Mouse (Mus musculus): ENCODE results near the gene Ocel1.
A peak's percentile ranks its signal among the peaks of the same experiment; 100 is the strongest.
"Not testable (repeated sequence)": the region's sequence is repeated elsewhere in the genome, so short reads cannot be mapped to it uniquely, and the experiment has no call there.

Ocel1 gene

GRCm38 (mm10) chr8:71371236-71371848, at the start of gene Ocel1:
Ocel1 (plus strand) TSS chr8:71371298.
- peak; percentile 91 to 96 for DNase-seq (ENCODE audit: low spot score in 2 of 2)

GRCm38 (mm10) chr8:71322939-71323338, 48.2 kb upstream of the Ocel1 start:
- DNase-seq (ENCODE audit: low spot score in 2 of 2), result no peak

GRCm38 (mm10) chr8:71324848-71325247, 46.2 kb upstream of the Ocel1 start:
- no peak for DNase-seq (ENCODE audit: low spot score in 2 of 2)

GRCm38 (mm10) chr8:71337834-71338233, 33.3 kb upstream of the Ocel1 start:
- DNase-seq (ENCODE audit: low spot score in 2 of 2), result not testable (repeated sequence)

GRCm38 (mm10) chr8:71340625-71341024, 30.5 kb upstream of the Ocel1 start:
- peak in 1 of 2 experiments; percentile 19 for DNase-seq (ENCODE audit: low spot score in 2 of 2)

- no peak for DNase-seq (ENCODE audit: low spot score in 2 of 2)
Measured at GRCm38 (mm10) chr8:71346581-71346980, 24.5 kb upstream of the Ocel1 start.

GRCm38 (mm10) chr8:71351117-71351516, 20.0 kb upstream of the Ocel1 start:
- DNase-seq (ENCODE audit: low spot score in 2 of 2), result no peak

- DNase-seq (ENCODE audit: low spot score in 2 of 2), result no peak
Measured at GRCm38 (mm10) chr8:71351520-71351919, 19.6 kb upstream of the Ocel1 start.

GRCm38 (mm10) chr8:71358026-71358425, 13.1 kb upstream of the Ocel1 start:
- DNase-seq (ENCODE audit: low spot score in 2 of 2), result no peak

GRCm38 (mm10) chr8:71366771-71367528, 4.1 kb upstream of the Ocel1 start, which contains the start of gene Use1:
Use1 (plus strand) TSS chr8:71366848.
- peak in 1 of 2 experiments; percentile 84 for DNase-seq (ENCODE audit: low spot score in 2 of 2)

- DNase-seq (ENCODE audit: low spot score in 2 of 2), result no peak
Measured at GRCm38 (mm10) chr8:71367529-71368176, 3.4 kb upstream of the Ocel1 start.

- no peak for DNase-seq (ENCODE audit: low spot score in 2 of 2)
Measured at GRCm38 (mm10) chr8:71368366-71368765, 2.7 kb upstream of the Ocel1 start.

- DNase-seq (ENCODE audit: low spot score in 2 of 2), result no peak
Measured at GRCm38 (mm10) chr8:71369040-71369718, 1.9 kb upstream of the Ocel1 start.

- no peak for DNase-seq (ENCODE audit: low spot score in 2 of 2)
Measured at GRCm38 (mm10) chr8:71370711-71371235, 325 bp upstream of the Ocel1 start.

- no peak for DNase-seq (ENCODE audit: low spot score in 2 of 2)
Measured at GRCm38 (mm10) chr8:71372427-71372826, 1.3 kb downstream of the Ocel1 start.

GRCm38 (mm10) chr8:71373000-71373399, 1.9 kb downstream of the Ocel1 start:
- DNase-seq (ENCODE audit: low spot score in 2 of 2), result no peak

- no peak for DNase-seq (ENCODE audit: low spot score in 2 of 2)
Measured at GRCm38 (mm10) chr8:71374616-71375206, 3.6 kb downstream of the Ocel1 start.

GRCm38 (mm10) chr8:71375581-71376422, 4.7 kb downstream of the Ocel1 start:
- DNase-seq (ENCODE audit: low spot score in 2 of 2), result peak in 1 of 2 experiments; percentile 61

- no peak for DNase-seq (ENCODE audit: low spot score in 2 of 2)
Measured at GRCm38 (mm10) chr8:71376423-71377030, 5.4 kb downstream of the Ocel1 start.

- no peak for DNase-seq (ENCODE audit: low spot score in 2 of 2)
Measured at GRCm38 (mm10) chr8:71379008-71379407, 7.9 kb downstream of the Ocel1 start.
